ENCODE assay signal across 29 mouse cellular contexts in genomic region chr1:186054227-186054626, GRCm38 (mm10).
DNase-seq lines count a peak whose midpoint lies in the region; ATAC-seq and TF ChIP-seq lines count a peak whose summit lies in the region.
"Had no signal": no experiment of that assay in that cellular context is flagged by ENCODE, and none has a peak within 500 bp of the region (broad histone marks: within the 10 kb centered on the region; RNA-seq: fewer than 3 reads in every experiment).

No protein-coding gene starts in this region.

- TF ChIP-seq CTCF in midbrain, postnatal 0 days (IDR thresholded peaks at IDR 0.05) = no peak

- H3K27ac ChIP-seq in kidney, embryonic 15.5 days = peak overlapping the region; percentile 56
- H3K27ac ChIP-seq in midbrain, embryonic 11.5 days (ENCODE audit: low read depth, low read length) = no peak overlapping the region
- H3K27ac ChIP-seq in midbrain, postnatal 0 days (ENCODE audit: low read depth, low read length) = no peak overlapping the region
- H3K27ac ChIP-seq: heart, embryonic 15.5 days; hindbrain, embryonic 12.5 days; hindbrain, postnatal 0 days; intestine, embryonic 15.5 days; liver, embryonic 14.5 days; macrophage; midbrain, embryonic 12.5 days; stomach, embryonic 15.5 days had no signal

- H3K9ac ChIP-seq in kidney, embryonic 15.5 days = no peak overlapping the region
- no peak overlapping the region for H3K9ac ChIP-seq in midbrain, embryonic 11.5 days (ENCODE audit: low read length)
- H3K9ac ChIP-seq in midbrain, postnatal 0 days (replicated peaks; ENCODE audit: low read length, poor library complexity, severe bottlenecking) = no peak overlapping the region
- H3K9ac ChIP-seq: embryonic facial prominence, embryonic 12.5 days; heart, embryonic 15.5 days; hindbrain, embryonic 12.5 days; intestine, embryonic 15.5 days; liver, embryonic 14.5 days; midbrain, embryonic 12.5 days; stomach, embryonic 15.5 days had no signal

- H3K36me3 ChIP-seq in kidney, embryonic 15.5 days = no peaks in the 10 kb centered on the region
- H3K36me3 ChIP-seq in midbrain, embryonic 11.5 days (ENCODE audit: control insufficient read depth, insufficient read depth, low read length) = no peaks in the 10 kb centered on the region
- no peaks in the 10 kb centered on the region for H3K36me3 ChIP-seq in midbrain, postnatal 0 days (ENCODE audit: insufficient read depth, low read length)
- H3K36me3 ChIP-seq: embryonic facial prominence, embryonic 12.5 days; heart, embryonic 15.5 days; hindbrain, embryonic 12.5 days; intestine, embryonic 15.5 days; midbrain, embryonic 12.5 days; stomach, embryonic 15.5 days had no signal

- no peaks in the 10 kb centered on the region for H3K4me1 ChIP-seq in kidney, embryonic 15.5 days
- H3K4me1 ChIP-seq in midbrain, embryonic 11.5 days (ENCODE audit: control insufficient read depth, insufficient read depth, low read length) = no peaks in the 10 kb centered on the region
- H3K4me1 ChIP-seq in midbrain, postnatal 0 days (ENCODE audit: insufficient read depth, low read length) = no peaks in the 10 kb centered on the region
- H3K4me1 ChIP-seq: heart, embryonic 15.5 days; hindbrain, embryonic 12.5 days; intestine, embryonic 15.5 days; midbrain, embryonic 12.5 days; stomach, embryonic 15.5 days had no signal

- H3K27me3 ChIP-seq in kidney, embryonic 15.5 days = no peaks in the 10 kb centered on the region
- no peaks in the 10 kb centered on the region for H3K27me3 ChIP-seq in midbrain, embryonic 11.5 days (ENCODE audit: control insufficient read depth, insufficient read depth, low read length)
- H3K27me3 ChIP-seq in midbrain, postnatal 0 days (ENCODE audit: insufficient read depth, low read length) = no peaks in the 10 kb centered on the region
- H3K27me3 ChIP-seq: CH12.LX; embryonic facial prominence, embryonic 12.5 days; heart, embryonic 15.5 days; hindbrain, embryonic 12.5 days; intestine, embryonic 15.5 days; midbrain, embryonic 12.5 days; stomach, embryonic 15.5 days had no signal

- no peak for ATAC-seq in kidney, embryonic 15.5 days (replicated peaks; ENCODE audit: low FRiP score)
- no peak for ATAC-seq in midbrain, embryonic 11.5 days (ENCODE audit: low FRiP score)
- ATAC-seq in midbrain, postnatal 0 days (ENCODE audit: low FRiP score) = no peak
- ATAC-seq: activated CD4-positive, CD25-positive, alpha-beta regulatory T cell, adult 4 months; forebrain, embryonic 16.5 days; hindbrain, postnatal 0 days; intestine, embryonic 15.5 days had no signal

- no peak overlapping the region for H3K4me2 ChIP-seq in kidney, embryonic 15.5 days
- H3K4me2 ChIP-seq in midbrain, embryonic 11.5 days = no peak overlapping the region
- H3K4me2 ChIP-seq in midbrain, postnatal 0 days (ENCODE audit: low read depth, low read length, poor library complexity, severe bottlenecking) = no peak overlapping the region
- H3K4me2 ChIP-seq: embryonic facial prominence, embryonic 12.5 days; heart, embryonic 15.5 days; hindbrain, embryonic 12.5 days; intestine, embryonic 15.5 days; midbrain, embryonic 12.5 days; stomach, embryonic 15.5 days had no signal

- H3K4me3 ChIP-seq in kidney, embryonic 15.5 days (replicated peaks) = no peak overlapping the region
- H3K4me3 ChIP-seq in midbrain, embryonic 11.5 days (ENCODE audit: low read depth, low read length) = no peak overlapping the region
- no peak overlapping the region for H3K4me3 ChIP-seq in midbrain, postnatal 0 days (ENCODE audit: low read depth, low read length)
- H3K4me3 ChIP-seq: embryonic facial prominence, embryonic 12.5 days; heart, embryonic 15.5 days; hindbrain, embryonic 12.5 days; intestine, embryonic 15.5 days; midbrain, embryonic 12.5 days; stomach, embryonic 15.5 days had no signal

- H3K9me3 ChIP-seq in kidney, embryonic 15.5 days (replicated peaks) = no peaks in the 10 kb centered on the region
- no peaks in the 10 kb centered on the region for H3K9me3 ChIP-seq in midbrain, embryonic 11.5 days (ENCODE audit: control insufficient read depth, low read length)
- no peaks in the 10 kb centered on the region for H3K9me3 ChIP-seq in midbrain, postnatal 0 days (ENCODE audit: low read length)
- H3K9me3 ChIP-seq: embryonic facial prominence, embryonic 12.5 days; heart, embryonic 15.5 days; hindbrain, embryonic 12.5 days; intestine, embryonic 15.5 days; midbrain, embryonic 12.5 days; stomach, embryonic 15.5 days had no signal

- 68% methylated on average over 7 of the region's 7 CpGs for WGBS in kidney, embryonic 15.5 days
- 93% methylated on average over 7 of the region's 7 CpGs for WGBS in midbrain, embryonic 11.5 days
- WGBS in midbrain, postnatal 0 days = 88% methylated on average over 7 of the region's 7 CpGs

- DNase-seq in kidney, postnatal 36 days = no peak
- peak; percentile 14 for DNase-seq in midbrain, embryonic 11.5 days (ENCODE audit: low spot score, missing footprints)
- no peak for DNase-seq in midbrain, postnatal 0 days (ENCODE audit: low spot score)
- peak; percentile 38 for DNase-seq in mesoderm, embryonic 11.5 days (ENCODE audit: low read depth, low spot score)
- DNase-seq in frontal cortex, postnatal 25 days (ENCODE audit: low spot score in 2 of 2) = no peak
- DNase-seq: adrenal gland, adult 2 months; adrenal gland, postnatal 36 days; B cell, adult 2 months; cerebellum, adult 18-20 months; gastrocnemius, postnatal 10 days; kidney, postnatal 10 days; liver; lung, adult 2 months; lung, postnatal 10 days; retina, postnatal 1 day; right cerebral cortex, postnatal 14 days had no signal

Comparison
In these comparisons a context has a peak if more than half of its experiments do, and no peak if none do; other contexts are left out.
1. DNase-seq: peak in midbrain, embryonic 11.5 days (single experiment) and mesoderm, embryonic 11.5 days (single experiment); none in kidney, postnatal 36 days (0 of 2), midbrain, postnatal 0 days (single experiment) and frontal cortex, postnatal 25 days (0 of 2).